Mouse (Mus musculus): ENCODE measurements around the gene Gm19426. TPM values are rescaled to one million over a fixed set of nuclear protein-coding genes. Genes with fewer than 3 reads are reported as not detected.

The Gm19426 gene
- polyA plus RNA-seq, 1 experiment from 2014 or later: 10.2 TPM

DNA sequence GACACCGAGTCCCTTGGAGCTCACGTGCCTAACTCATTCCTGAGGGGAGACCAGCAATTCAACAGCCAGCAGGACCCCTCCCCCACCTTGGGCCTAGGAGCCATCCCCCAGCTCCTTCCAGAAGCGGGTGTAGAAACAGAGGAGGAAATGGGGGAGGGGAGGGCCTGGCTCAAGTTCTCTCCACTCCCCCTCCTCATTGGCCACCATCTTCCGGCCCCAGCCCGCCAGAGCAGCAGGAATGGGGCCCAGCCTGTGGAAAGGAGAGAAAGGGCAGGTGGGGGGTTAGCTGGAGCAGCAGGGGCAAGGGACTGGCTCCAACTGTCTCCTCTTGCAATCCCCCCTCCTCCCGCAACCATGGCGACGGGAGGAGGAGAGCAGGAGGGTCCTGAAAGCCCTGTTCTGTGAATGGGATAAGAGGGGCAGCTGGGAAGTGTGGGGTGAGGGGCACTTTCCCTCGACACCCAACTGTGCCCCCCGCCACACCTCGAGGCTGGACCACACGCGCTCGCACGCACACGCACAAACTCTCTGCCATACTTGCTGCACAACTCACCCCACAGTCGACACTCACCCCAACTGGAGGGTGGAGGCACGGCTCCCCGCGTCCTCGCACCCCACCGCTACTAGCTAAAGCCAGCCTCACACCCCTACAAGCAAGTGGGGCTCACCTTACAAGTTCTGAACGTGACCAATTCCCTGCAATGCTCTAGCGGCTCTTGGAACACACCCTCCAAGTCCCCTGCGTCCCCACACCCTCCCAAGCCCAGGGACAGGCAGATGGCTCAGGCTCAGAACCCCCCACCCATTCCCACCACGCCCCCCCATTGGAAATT, 788 bp downstream of the Gm19426 start:
- no peaks in the 10 kb centered on the region for H3K27me3 ChIP-seq
- peak overlapping the region; percentile 91 for H3K4me2 ChIP-seq
- WGBS: 0% methylated on average over 26 of the region's 26 CpGs
- H3K27ac ChIP-seq: peak overlapping the region; percentile 99
- peak overlapping the region; percentile 98 for H3K9ac ChIP-seq
- peaks cover 54% of the 10 kb centered on the region for H3K4me1 ChIP-seq
- H3K4me3 ChIP-seq (replicated peaks): peak overlapping the region; percentile 88
- ATAC-seq (ENCODE audit: low FRiP score): peak; percentile 84
- peaks cover 11% of the 10 kb centered on the region for H3K36me3 ChIP-seq (replicated peaks)
- no peaks in the 10 kb centered on the region for H3K9me3 ChIP-seq

DNA sequence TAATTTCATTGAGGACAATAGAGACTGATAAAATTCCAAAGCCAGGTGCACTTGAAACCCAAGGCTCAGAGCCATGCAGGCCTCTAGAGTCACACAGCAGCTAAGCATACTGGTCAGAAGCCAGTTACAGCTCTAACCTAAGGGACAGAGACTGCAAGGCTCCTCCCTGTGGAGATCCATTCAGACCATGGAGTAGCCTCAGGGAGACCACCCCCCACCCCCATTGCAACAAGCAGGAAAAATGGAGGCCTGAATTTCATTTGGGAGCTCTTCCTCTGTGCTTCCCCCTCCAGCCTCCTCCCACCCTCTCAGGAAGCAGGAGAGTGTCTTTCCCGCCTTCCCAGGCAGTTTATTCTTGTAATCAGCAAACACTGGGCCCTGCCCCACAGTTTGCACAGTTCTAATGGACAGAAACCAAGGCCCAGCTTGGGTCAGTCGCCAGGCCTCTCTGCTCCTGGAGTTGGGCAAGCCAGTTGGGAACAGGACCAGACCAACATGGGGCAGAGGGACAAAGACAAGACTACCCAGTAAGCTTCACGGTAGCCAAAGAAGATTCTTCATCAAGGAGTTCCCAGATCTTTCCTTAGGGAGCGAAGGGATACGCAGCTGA, 1.5 kb downstream of the Gm19426 start:
- ATAC-seq (ENCODE audit: low FRiP score): no peak
- Histone ChIP-seq H3K27me3 (no peaks in the 10 kb centered on the region), H3K36me3 (replicated peaks) (peaks cover 11% of the 10 kb centered on the region), H3K27ac (peak overlapping the region; percentile 99), H3K4me1 (peaks cover 61% of the 10 kb centered on the region), H3K4me2 (peak overlapping the region; percentile 91), H3K4me3 (replicated peaks) (peak overlapping the region; percentile 88), H3K9ac (peak overlapping the region; percentile 98), H3K9me3 (no peaks in the 10 kb centered on the region)
- 0% methylated on average over 5 of the region's 5 CpGs for WGBS

DNA sequence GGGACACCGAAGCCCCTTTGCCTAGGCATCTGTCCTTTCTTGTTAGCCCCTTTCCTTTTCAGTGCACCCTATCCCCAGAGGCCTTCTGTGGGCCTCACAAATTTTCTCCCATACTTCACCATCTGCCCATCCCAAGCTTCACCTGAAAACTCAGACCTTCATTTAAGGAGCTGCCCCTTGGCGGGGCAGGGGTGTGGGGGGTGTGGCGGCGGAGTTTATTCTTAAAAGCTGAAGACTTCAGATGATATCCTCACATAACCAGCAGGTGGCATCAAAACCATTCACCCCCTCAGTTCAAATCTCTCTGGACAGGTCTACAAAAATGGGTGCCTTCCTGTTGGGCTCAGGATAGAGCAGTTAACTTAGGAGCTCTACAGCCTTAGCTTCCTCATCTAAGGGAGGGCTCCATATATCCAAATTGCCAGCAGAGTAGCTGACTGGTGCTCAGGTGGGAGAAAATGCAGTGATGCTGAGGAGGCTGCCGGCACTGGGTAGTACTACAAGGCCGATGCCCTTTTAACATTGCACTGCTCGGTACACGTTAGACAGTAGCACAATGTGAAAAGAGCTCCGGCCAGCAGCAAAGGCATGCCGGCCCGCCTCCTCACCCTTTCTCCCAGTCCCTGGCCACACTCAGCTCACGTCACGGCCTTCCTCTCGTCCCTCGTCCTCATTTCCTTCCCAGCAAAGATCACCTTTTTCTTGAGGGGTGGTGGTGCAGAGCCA, 2.7 kb downstream of the Gm19426 start:
- peaks cover 11% of the 10 kb centered on the region for H3K36me3 ChIP-seq (replicated peaks)
- no peaks in the 10 kb centered on the region for H3K27me3 ChIP-seq
- peak overlapping the region; percentile 99 for H3K27ac ChIP-seq
- H3K4me1 ChIP-seq: peaks cover 73% of the 10 kb centered on the region
- no peak for ATAC-seq (ENCODE audit: low FRiP score)
- no peaks in the 10 kb centered on the region for H3K9me3 ChIP-seq
- peak overlapping the region; percentile 98 for H3K9ac ChIP-seq
- H3K4me3 ChIP-seq (replicated peaks): peak overlapping the region; percentile 88
- H3K4me2 ChIP-seq: peak overlapping the region; percentile 91
- 71% methylated on average over 15 of the region's 15 CpGs for WGBS

DNA sequence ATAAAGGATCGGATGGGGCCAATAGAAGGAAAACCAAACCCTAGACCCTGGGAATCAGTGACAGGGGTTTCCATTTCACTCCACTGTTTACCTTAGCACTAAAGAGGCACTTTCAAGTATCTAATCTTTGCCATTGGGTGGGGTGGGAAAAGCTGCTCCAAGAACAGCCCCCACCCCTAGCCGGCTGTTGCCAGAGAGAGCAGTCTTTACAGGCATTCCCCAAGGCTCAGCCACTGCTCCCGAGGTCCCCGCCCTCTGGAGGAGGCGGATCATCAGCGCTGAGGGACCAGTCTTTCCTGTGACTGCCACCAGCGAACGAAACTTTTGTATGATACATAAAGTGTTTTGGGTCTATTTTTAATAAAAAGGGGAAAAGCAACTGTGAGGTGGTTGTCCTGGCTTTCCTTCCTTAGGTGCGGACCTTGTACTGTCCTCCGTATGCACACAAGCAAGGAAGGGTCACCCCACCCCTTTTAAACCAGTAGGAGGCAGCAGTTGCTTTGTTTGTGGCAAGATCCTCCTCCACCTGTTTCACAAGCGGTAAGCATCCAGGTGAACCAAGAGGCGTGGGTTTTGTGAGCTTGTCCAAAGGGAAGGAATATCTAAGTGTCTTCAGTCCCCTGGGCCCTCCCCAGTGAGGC, 5.1 kb downstream of the Gm19426 start:
- Histone ChIP-seq H3K27me3 (no peaks in the 10 kb centered on the region), H3K4me3 (replicated peaks) (0 out of 2 replicates have a peak overlapping the region, but pooled peaks have one; percentile 10), H3K9me3 (no peaks in the 10 kb centered on the region), H3K4me1 (peaks cover 86% of the 10 kb centered on the region), H3K27ac (peak overlapping the region; percentile 76), H3K36me3 (replicated peaks) (peaks cover 11% of the 10 kb centered on the region), H3K4me2 (peak overlapping the region; percentile 39), H3K9ac (peak overlapping the region; percentile 45)
- 3% methylated on average over 12 of the region's 12 CpGs for WGBS
- no peak for ATAC-seq (ENCODE audit: low FRiP score)

DNA sequence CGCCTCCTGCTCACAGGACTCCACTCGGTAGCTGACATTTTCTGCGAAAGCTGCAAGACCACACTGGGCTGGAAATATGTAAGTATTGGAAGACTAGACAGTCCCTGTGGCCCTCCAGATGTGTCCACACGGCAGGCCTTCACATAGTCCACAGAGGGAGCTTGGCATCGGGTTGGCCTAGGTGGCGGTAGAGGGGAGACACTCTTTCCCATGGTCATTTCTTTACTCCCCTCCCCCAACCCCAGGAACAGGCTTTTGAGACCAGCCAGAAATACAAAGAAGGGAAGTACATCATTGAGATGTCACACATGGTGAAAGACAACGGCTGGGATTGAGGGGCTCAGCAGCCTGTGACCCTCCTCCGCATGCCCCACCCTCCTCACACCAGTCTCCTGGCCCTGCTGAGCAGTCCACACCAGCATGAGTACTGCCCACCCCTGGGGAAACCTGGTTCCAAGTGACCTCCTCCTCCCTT, 6.0 kb downstream of the Gm19426 start:
- 3% methylated on average over 8 of the region's 8 CpGs for WGBS
- Histone ChIP-seq H3K9me3 (no peaks in the 10 kb centered on the region), H3K27ac (peak overlapping the region; percentile 76), H3K36me3 (replicated peaks) (peaks cover 11% of the 10 kb centered on the region), H3K9ac (peak overlapping the region; percentile 45), H3K27me3 (no peaks in the 10 kb centered on the region), H3K4me2 (peak overlapping the region; percentile 59), H3K4me1 (peaks cover 88% of the 10 kb centered on the region), H3K4me3 (replicated peaks) (peak overlapping the region; percentile 52)
- ATAC-seq (ENCODE audit: low FRiP score): peak; percentile 4; the same call in 1 of the 2 replicates

DNA sequence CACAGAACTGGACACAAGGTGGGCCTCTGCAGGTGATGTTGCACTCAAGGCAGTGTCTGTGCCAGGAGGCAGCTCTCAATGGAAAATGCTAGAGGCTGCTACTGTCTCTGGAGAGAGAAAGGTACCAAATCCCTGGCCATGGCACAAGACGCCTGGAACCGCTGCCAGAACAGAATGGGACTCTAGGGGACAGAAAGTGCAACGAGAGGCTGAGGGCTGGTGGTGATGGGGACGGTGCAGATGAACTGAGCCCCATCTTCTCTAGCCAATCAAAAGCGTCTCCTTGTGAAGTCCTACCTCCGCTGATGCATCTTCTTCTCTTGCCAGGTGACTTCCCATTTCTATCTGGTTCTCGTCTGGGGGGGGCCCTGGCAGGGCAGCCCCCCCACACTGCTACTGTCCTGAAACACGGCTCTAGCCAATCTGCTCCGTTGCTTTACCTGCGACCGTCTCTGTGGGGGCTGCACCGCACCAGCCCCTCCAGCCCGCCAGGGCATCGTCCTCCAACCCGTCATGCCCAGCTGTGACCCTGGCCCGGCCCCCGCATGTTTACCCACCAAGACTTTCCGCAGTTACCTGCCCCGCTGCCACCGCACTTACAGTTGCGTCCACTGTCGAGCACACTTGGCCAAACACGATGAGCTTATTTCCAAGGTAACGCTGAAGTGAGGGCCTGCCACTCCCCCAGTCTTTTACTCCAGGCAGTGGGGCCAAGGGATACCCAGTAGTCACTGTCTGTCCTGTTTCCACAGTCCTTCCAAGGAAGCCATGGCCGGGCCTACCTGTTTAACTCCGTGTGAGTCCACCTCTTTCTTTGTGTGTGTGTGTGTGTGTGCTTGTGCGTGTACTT, 6.9 kb downstream of the Gm19426 start:
- Histone ChIP-seq H3K27ac (peak overlapping the region; percentile 76; the same call in 1 of the 2 replicates), H3K27me3 (no peaks in the 10 kb centered on the region), H3K36me3 (replicated peaks) (peaks cover 11% of the 10 kb centered on the region), H3K4me3 (replicated peaks) (peak overlapping the region; percentile 52), H3K4me1 (peaks cover 80% of the 10 kb centered on the region), H3K4me2 (peak overlapping the region; percentile 59), H3K9me3 (no peaks in the 10 kb centered on the region), H3K9ac (peak overlapping the region; percentile 45)
- ATAC-seq (ENCODE audit: low FRiP score): no peak
- 5% methylated on average over 27 of the region's 27 CpGs for WGBS

DNA sequence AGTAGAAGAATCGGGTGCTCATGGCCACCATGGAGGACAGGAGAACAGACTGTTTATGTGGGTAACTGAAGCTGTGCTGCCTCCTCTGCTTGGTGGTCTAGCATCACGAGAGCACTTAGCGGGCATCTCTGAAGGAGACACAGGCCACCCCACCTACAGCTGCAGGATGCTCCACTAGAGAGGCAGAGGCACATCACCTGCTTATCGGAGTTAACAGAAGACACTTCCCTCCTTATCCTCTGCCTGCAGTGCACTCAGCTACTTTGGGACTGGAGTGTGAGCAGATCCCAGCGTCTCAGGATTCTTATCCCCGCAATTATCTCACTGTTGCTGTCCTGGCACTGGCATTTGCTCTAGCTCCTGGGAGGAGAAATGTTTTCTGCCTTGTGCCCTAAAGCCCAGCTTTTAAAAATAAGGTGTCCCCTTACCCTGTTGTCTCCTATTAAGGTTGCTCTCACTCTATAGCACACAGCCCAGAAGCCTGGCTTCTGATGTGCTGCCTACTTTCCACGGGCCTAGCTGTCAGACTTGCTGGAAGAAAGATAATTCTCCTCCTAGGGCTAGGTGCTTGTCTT, 8.0 kb downstream of the Gm19426 start:
- no peaks in the 10 kb centered on the region for H3K27me3 ChIP-seq
- H3K9me3 ChIP-seq: no peaks in the 10 kb centered on the region
- H3K9ac ChIP-seq: peak overlapping the region; percentile 70
- peak overlapping the region; percentile 81 for H3K27ac ChIP-seq
- H3K36me3 ChIP-seq (replicated peaks): 0 out of 2 replicates have a peak, but pooled peaks cover 4% of the 10 kb centered on the region
- ATAC-seq (ENCODE audit: low FRiP score): no peak
- peak overlapping the region; percentile 52 for H3K4me3 ChIP-seq (replicated peaks)
- WGBS: 17% methylated on average over 7 of the region's 7 CpGs
- peak overlapping the region; percentile 59 for H3K4me2 ChIP-seq
- H3K4me1 ChIP-seq: peaks cover 69% of the 10 kb centered on the region

DNA sequence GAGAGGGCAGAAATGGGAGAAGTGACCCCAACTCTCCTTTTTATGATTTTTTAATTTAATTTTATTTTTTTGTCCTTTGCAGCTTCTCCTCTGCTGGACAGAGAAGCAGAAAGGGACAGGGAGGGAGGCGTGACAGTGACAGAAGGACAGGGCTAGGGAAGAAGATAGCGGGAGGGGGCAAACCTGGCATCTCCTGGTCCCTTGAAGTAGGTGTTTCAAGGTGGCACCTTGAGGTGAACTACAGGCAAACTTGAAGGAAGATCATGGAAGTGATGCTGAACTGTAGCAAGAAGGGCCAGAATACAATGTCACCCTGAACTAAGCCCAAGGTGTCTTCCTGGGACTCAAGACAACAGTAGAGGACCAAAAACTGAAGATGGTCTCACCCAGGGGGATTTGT, 8.5 kb downstream of the Gm19426 start:
- Histone ChIP-seq H3K27ac (peak overlapping the region; percentile 81), H3K4me2 (peak overlapping the region; percentile 59), H3K9ac (peak overlapping the region; percentile 70), H3K36me3 (replicated peaks) (0 out of 2 replicates have a peak, but pooled peaks cover 2% of the 10 kb centered on the region), H3K27me3 (no peaks in the 10 kb centered on the region), H3K4me1 (peaks cover 64% of the 10 kb centered on the region), H3K9me3 (no peaks in the 10 kb centered on the region), H3K4me3 (replicated peaks) (peak overlapping the region; percentile 52)
- no peak for ATAC-seq (ENCODE audit: low FRiP score)
- 3% methylated on average over 2 of the region's 2 CpGs for WGBS

DNA sequence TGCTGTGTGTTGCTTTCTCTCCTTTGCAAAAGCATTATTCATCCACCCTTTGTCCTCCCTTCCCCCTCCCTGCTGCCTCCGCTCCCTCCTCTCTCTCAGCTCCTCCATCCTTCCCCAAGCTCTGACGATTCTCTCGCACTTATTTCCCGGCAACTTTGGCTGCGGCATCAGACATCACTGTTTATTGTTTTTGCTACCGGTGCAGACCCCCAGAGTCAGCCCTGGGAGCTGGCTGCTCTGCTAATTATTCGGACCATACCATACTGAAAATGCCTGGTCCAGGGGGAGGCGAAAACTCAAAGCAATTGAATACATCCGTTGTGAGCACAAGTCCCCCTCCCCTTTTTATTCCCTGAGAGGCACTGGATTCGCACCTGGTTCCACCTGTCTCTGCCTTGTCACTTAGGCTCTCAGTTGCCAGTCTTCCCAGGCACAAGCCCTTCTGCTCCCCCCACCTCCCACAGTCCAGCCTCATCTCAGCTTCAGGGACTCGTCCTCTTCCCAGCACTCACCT, 9.0 kb downstream of the Gm19426 start:
- Histone ChIP-seq H3K9ac (peak overlapping the region; percentile 70), H3K4me2 (peak overlapping the region; percentile 59), H3K4me1 (peaks cover 59% of the 10 kb centered on the region), H3K27me3 (no peaks in the 10 kb centered on the region), H3K36me3 (replicated peaks) (no peaks in the 10 kb centered on the region), H3K27ac (peak overlapping the region; percentile 81), H3K4me3 (replicated peaks) (peak overlapping the region; percentile 52), H3K9me3 (no peaks in the 10 kb centered on the region)
- WGBS: 0% methylated on average over 11 of the region's 11 CpGs
- peak; percentile 59 for ATAC-seq (ENCODE audit: low FRiP score)

DNA sequence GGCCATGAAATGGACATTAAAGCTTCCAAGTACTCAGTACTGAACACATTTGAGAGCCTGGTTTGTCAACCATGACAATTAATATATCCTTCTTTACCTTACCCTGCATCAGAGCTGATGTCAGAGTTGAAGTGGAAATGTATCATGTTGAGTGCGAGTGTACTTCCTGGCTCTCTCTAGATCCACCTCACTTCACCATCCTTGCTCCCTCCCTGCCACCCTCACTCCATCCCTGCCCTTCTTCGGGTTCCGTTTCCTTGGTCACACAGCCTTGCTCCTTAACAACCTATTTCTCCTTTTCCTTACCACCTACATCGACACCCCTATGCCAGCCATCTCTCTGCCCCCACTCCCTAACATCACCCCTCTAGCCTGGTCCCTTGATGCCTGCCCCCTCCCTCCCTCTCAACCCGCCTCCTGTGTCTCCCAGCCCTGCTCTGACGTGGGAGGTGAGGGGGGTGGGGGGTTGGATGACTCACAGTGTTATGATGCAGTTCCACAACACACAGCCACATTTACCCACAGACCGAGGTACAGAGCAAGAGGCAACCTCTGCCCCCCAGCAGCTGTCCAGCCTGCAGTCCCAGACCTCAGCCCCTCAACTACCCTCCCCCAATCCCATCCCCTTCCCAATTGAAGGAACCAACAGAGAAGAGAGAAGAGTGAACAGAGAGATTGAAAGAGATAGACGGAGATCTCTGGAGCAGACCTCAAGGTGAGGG, 9.7 kb downstream of the Gm19426 start, which contains the start of gene Ypel4:
Gene Ypel4 (plus strand): TSS at position 480 of the 722 bp plus-strand sequence.
- H3K4me3 ChIP-seq (replicated peaks): peak within 1 kb of the TSS; percentile 52
- no peaks in the 10 kb centered on the region for H3K9me3 ChIP-seq
- peak within 1 kb of the TSS; percentile 81 for H3K27ac ChIP-seq
- WGBS: under 1% methylated on average over 8 of the region's 8 CpGs
- no peaks in the 10 kb centered on the region for H3K36me3 ChIP-seq (replicated peaks)
- ATAC-seq (ENCODE audit: low FRiP score): peak; percentile 63
- no peaks in the 10 kb centered on the region for H3K27me3 ChIP-seq
- peaks cover 52% of the 10 kb centered on the region for H3K4me1 ChIP-seq
- peak within 1 kb of the TSS; percentile 70 for H3K9ac ChIP-seq
- H3K4me2 ChIP-seq: peak within 1 kb of the TSS; percentile 59

Measured in forebrain, embryonic 12.5 days (tissue).